Mouse (Mus musculus): ENCODE measurements around the gene Art3. TPM values are rescaled to one million over a fixed set of nuclear protein-coding genes. Genes with fewer than 3 reads are reported as not detected.

The Art3 gene
- polyA plus RNA-seq, 1 experiment from 2014 or later, result 4.9 TPM

- WGBS, result 39% methylated on average over 12 of the region's 12 CpGs
- DNase-seq (ENCODE audit: low spot score), result peak; percentile 92
- no peak overlapping the region for H3K4me2 ChIP-seq (ENCODE audit: low read length)
Observed at GRCm38 (mm10) chr5:92381550-92382348, 50.1 kb downstream of the Art3 start.

GRCm38 (mm10) chr5:92382349-92382679 is 50.7 kb downstream of the Art3 start:
- no peak for DNase-seq (ENCODE audit: low spot score)
- Histone ChIP-seq H3K4me3 (ENCODE audit: low read depth, low read length) (no peak overlapping the region), H3K9me3 (replicated peaks; ENCODE audit: control insufficient read depth, low read length) (no peaks in the 10 kb centered on the region), H3K9ac (ENCODE audit: low read length) (no peak overlapping the region), H3K36me3 (ENCODE audit: control insufficient read depth, insufficient read depth, low read length) (no peaks in the 10 kb centered on the region), H3K4me2 (ENCODE audit: low read length) (no peak overlapping the region), H3K27ac (ENCODE audit: low read depth, low read length) (no peak overlapping the region), H3K27me3 (replicated peaks; ENCODE audit: control insufficient read depth, insufficient read depth, low read length) (no peaks in the 10 kb centered on the region), H3K4me1 (ENCODE audit: control insufficient read depth, insufficient read depth, low read length) (no peaks in the 10 kb centered on the region)
- WGBS, result 57% methylated on average over 9 of the region's 9 CpGs
- ATAC-seq, result peak; percentile 16; the same call in 1 of the 2 replicates

More at GRCm38 (mm10) chr5:92381550-92382348, 50.1 kb downstream of the Art3 start:
- no peaks in the 10 kb centered on the region for H3K9me3 ChIP-seq (replicated peaks; ENCODE audit: control insufficient read depth, low read length)
- no peak overlapping the region for H3K9ac ChIP-seq (ENCODE audit: low read length)
- no peaks in the 10 kb centered on the region for H3K36me3 ChIP-seq (ENCODE audit: control insufficient read depth, insufficient read depth, low read length)
- H3K4me3 ChIP-seq (ENCODE audit: low read depth, low read length), result no peak overlapping the region
- H3K27me3 ChIP-seq (replicated peaks; ENCODE audit: control insufficient read depth, insufficient read depth, low read length), result no peaks in the 10 kb centered on the region
- no peaks in the 10 kb centered on the region for H3K4me1 ChIP-seq (ENCODE audit: control insufficient read depth, insufficient read depth, low read length)
- ATAC-seq, result peak; percentile 91; the same call in 1 of the 2 replicates
- no peak overlapping the region for H3K27ac ChIP-seq (ENCODE audit: low read depth, low read length)

- Histone ChIP-seq H3K36me3 (ENCODE audit: control insufficient read depth, insufficient read depth, low read length) (no peaks in the 10 kb centered on the region), H3K9me3 (replicated peaks; ENCODE audit: control insufficient read depth, low read length) (no peaks in the 10 kb centered on the region), H3K27ac (ENCODE audit: low read depth, low read length) (no peak overlapping the region), H3K4me1 (ENCODE audit: control insufficient read depth, insufficient read depth, low read length) (no peaks in the 10 kb centered on the region), H3K4me2 (ENCODE audit: low read length) (no peak overlapping the region), H3K9ac (ENCODE audit: low read length) (no peak overlapping the region), H3K4me3 (ENCODE audit: low read depth, low read length) (no peak overlapping the region), H3K27me3 (replicated peaks; ENCODE audit: control insufficient read depth, insufficient read depth, low read length) (no peaks in the 10 kb centered on the region)
- no peak for DNase-seq (ENCODE audit: low spot score)
- ATAC-seq, result no peak
- WGBS, result 75% methylated on average over 7 of the region's 7 CpGs
Observed at GRCm38 (mm10) chr5:92383747-92384146, 52.1 kb downstream of the Art3 start.

- ATAC-seq (no peak), DNase-seq (ENCODE audit: low spot score) (no peak)
- no peaks in the 10 kb centered on the region for H3K36me3 ChIP-seq (ENCODE audit: control insufficient read depth, insufficient read depth, low read length)
- no peak overlapping the region for H3K4me3 ChIP-seq (ENCODE audit: low read depth, low read length)
- H3K9ac ChIP-seq (ENCODE audit: low read length), result no peak overlapping the region
- H3K9me3 ChIP-seq (replicated peaks; ENCODE audit: control insufficient read depth, low read length), result no peaks in the 10 kb centered on the region
- WGBS, result 46% methylated on average over 7 of the region's 7 CpGs
- no peak overlapping the region for H3K27ac ChIP-seq (ENCODE audit: low read depth, low read length)
- no peaks in the 10 kb centered on the region for H3K4me1 ChIP-seq (ENCODE audit: control insufficient read depth, insufficient read depth, low read length)
- H3K4me2 ChIP-seq (ENCODE audit: low read length), result no peak overlapping the region
- no peaks in the 10 kb centered on the region for H3K27me3 ChIP-seq (replicated peaks; ENCODE audit: control insufficient read depth, insufficient read depth, low read length)
Observed at GRCm38 (mm10) chr5:92384855-92385254, 53.2 kb downstream of the Art3 start.

- DNase-seq (ENCODE audit: low spot score) (no peak), ATAC-seq (no peak)
- Histone ChIP-seq H3K36me3 (ENCODE audit: control insufficient read depth, insufficient read depth, low read length) (no peaks in the 10 kb centered on the region), H3K9me3 (replicated peaks; ENCODE audit: control insufficient read depth, low read length) (no peaks in the 10 kb centered on the region), H3K27me3 (replicated peaks; ENCODE audit: control insufficient read depth, insufficient read depth, low read length) (0 out of 2 replicates have a peak, but pooled peaks cover 3% of the 10 kb centered on the region), H3K4me1 (ENCODE audit: control insufficient read depth, insufficient read depth, low read length) (no peaks in the 10 kb centered on the region), H3K4me2 (ENCODE audit: low read length) (no peak overlapping the region), H3K9ac (ENCODE audit: low read length) (no peak overlapping the region), H3K27ac (ENCODE audit: low read depth, low read length) (no peak overlapping the region), H3K4me3 (ENCODE audit: low read depth, low read length) (no peak overlapping the region)
- 79% methylated on average over 5 of the region's 5 CpGs for WGBS
Observed at GRCm38 (mm10) chr5:92386102-92386501, 54.5 kb downstream of the Art3 start.

GRCm38 (mm10) chr5:92386643-92387042 is 55.0 kb downstream of the Art3 start:
- no peak overlapping the region for H3K4me2 ChIP-seq (ENCODE audit: low read length)
- WGBS, result 54% methylated on average over 6 of the region's 6 CpGs
- H3K36me3 ChIP-seq (ENCODE audit: control insufficient read depth, insufficient read depth, low read length), result no peaks in the 10 kb centered on the region
- peaks cover 5% of the 10 kb centered on the region; the same call in 1 of the 2 replicates for H3K27me3 ChIP-seq (replicated peaks; ENCODE audit: control insufficient read depth, insufficient read depth, low read length)
- no peak overlapping the region for H3K4me3 ChIP-seq (ENCODE audit: low read depth, low read length)
- no peaks in the 10 kb centered on the region for H3K9me3 ChIP-seq (replicated peaks; ENCODE audit: control insufficient read depth, low read length)
- no peak overlapping the region for H3K27ac ChIP-seq (ENCODE audit: low read depth, low read length)
- ATAC-seq (no peak), DNase-seq (ENCODE audit: low spot score) (no peak)
- no peaks in the 10 kb centered on the region for H3K4me1 ChIP-seq (ENCODE audit: control insufficient read depth, insufficient read depth, low read length)
- H3K9ac ChIP-seq (ENCODE audit: low read length), result no peak overlapping the region

GRCm38 (mm10) chr5:92387433-92387832 is 55.8 kb downstream of the Art3 start:
- no peaks in the 10 kb centered on the region for H3K36me3 ChIP-seq (ENCODE audit: control insufficient read depth, insufficient read depth, low read length)
- H3K4me3 ChIP-seq (ENCODE audit: low read depth, low read length), result no peak overlapping the region
- 81% methylated on average over 11 of the region's 11 CpGs for WGBS

GRCm38 (mm10) chr5:92389977-92390376 is 58.4 kb downstream of the Art3 start:
- Histone ChIP-seq H3K4me3 (ENCODE audit: low read depth, low read length) (no peak overlapping the region), H3K4me2 (ENCODE audit: low read length) (no peak overlapping the region), H3K27me3 (replicated peaks; ENCODE audit: control insufficient read depth, insufficient read depth, low read length) (peaks cover 13% of the 10 kb centered on the region), H3K9ac (ENCODE audit: low read length) (no peak overlapping the region), H3K9me3 (replicated peaks; ENCODE audit: control insufficient read depth, low read length) (no peaks in the 10 kb centered on the region), H3K36me3 (ENCODE audit: control insufficient read depth, insufficient read depth, low read length) (no peaks in the 10 kb centered on the region), H3K27ac (ENCODE audit: low read depth, low read length) (no peak overlapping the region), H3K4me1 (ENCODE audit: control insufficient read depth, insufficient read depth, low read length) (no peaks in the 10 kb centered on the region)
- DNase-seq (ENCODE audit: low spot score) (no peak), ATAC-seq (no peak)
- WGBS, result 71% methylated on average over 2 of the region's 2 CpGs

More at GRCm38 (mm10) chr5:92387433-92387832, 55.8 kb downstream of the Art3 start:
- ATAC-seq (no peak), DNase-seq (ENCODE audit: low spot score) (no peak)
- Histone ChIP-seq H3K4me1 (ENCODE audit: control insufficient read depth, insufficient read depth, low read length) (no peaks in the 10 kb centered on the region), H3K9ac (ENCODE audit: low read length) (no peak overlapping the region), H3K27me3 (replicated peaks; ENCODE audit: control insufficient read depth, insufficient read depth, low read length) (peaks cover 7% of the 10 kb centered on the region), H3K9me3 (replicated peaks; ENCODE audit: control insufficient read depth, low read length) (no peaks in the 10 kb centered on the region), H3K4me2 (ENCODE audit: low read length) (no peak overlapping the region), H3K27ac (ENCODE audit: low read depth, low read length) (no peak overlapping the region)

GRCm38 (mm10) chr5:92390615-92391014 is 59.0 kb downstream of the Art3 start:
- Histone ChIP-seq H3K27ac (ENCODE audit: low read depth, low read length) (no peak overlapping the region), H3K9me3 (replicated peaks; ENCODE audit: control insufficient read depth, low read length) (no peaks in the 10 kb centered on the region), H3K4me3 (ENCODE audit: low read depth, low read length) (no peak overlapping the region), H3K9ac (ENCODE audit: low read length) (no peak overlapping the region), H3K4me1 (ENCODE audit: control insufficient read depth, insufficient read depth, low read length) (no peaks in the 10 kb centered on the region), H3K27me3 (replicated peaks; ENCODE audit: control insufficient read depth, insufficient read depth, low read length) (peaks cover 13% of the 10 kb centered on the region), H3K4me2 (ENCODE audit: low read length) (no peak overlapping the region), H3K36me3 (ENCODE audit: control insufficient read depth, insufficient read depth, low read length) (no peaks in the 10 kb centered on the region)
- DNase-seq (ENCODE audit: low spot score), result no peak
- WGBS, result 87% methylated on average over 8 of the region's 8 CpGs
- ATAC-seq, result no peak
